Mouse (Mus musculus) G1E (cell line): Measurements from ENCODE around the gene Fbxo46.

ENCODE experiments used
- CTCF ChIP-seq: IDR thresholded peaks from 2 replicates; pipeline ENCODE4 v1.5.1; 2012; ENCODE audit warnings: low read depth, low read length, inconsistent platforms, mixed read lengths
- GATA1 ChIP-seq: IDR thresholded peaks from 2 replicates; pipeline ENCODE4 v1.6.1; 2012; ENCODE audit warnings: borderline replicate concordance, low read length, inconsistent platforms, mixed read lengths
- POLR2AphosphoS5 ChIP-seq: IDR thresholded peaks from 2 replicates; pipeline ENCODE4 v1.6.1; 2012; ENCODE audit warnings: low read depth, low read length, inconsistent platforms; ENCODE audit not compliant: insufficient replicate concordance

DNA sequence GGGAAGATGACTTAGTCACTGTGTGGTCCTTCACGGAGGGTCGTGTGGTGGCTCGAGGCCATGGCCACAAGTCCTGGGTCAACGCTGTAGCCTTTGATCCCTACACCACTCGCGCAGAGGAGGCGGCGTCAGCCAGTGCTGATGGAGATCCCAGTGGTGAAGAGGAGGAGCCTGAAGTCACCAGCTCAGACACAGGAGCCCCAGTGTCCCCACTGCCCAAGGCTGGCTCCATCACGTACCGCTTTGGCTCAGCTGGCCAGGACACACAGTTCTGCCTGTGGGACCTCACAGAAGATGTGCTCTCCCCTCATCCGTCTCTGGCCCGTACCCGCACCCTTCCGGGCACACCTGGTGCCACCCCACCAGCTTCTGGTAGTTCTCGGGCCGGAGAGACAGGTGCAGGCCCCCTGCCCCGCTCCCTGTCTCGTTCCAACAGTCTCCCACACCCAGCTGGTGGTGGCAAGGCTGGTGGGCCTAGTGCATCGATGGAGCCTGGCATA is 39.2 kb upstream of the Fbxo46 start:
- TF ChIP-seq GATA1 (no peak), CTCF (no peak), POLR2AphosphoS5 (no peak)
